Mouse (Mus musculus) heart, postnatal 0 days (tissue): ENCODE data around the gene Ccl25.

Source experiments
- CTCF ChIP-seq: IDR thresholded peaks from 2 replicates; pipeline ENCODE4 v1.5.1; 2016; ENCODE audit warnings: antibody characterized with exemption, control low read depth, low read depth
- EP300 ChIP-seq: IDR thresholded peaks from 2 replicates; pipeline ENCODE4 v1.6.1; 2016; ENCODE audit warnings: antibody characterized with exemption, low read depth

GRCm38 (mm10) chr8:4349335-4349734 is 24.3 kb downstream of the Ccl25 start:
- TF ChIP-seq CTCF: no peak
- TF ChIP-seq EP300: no peak
